11 mouse cellular contexts compared by ENCODE assay signal in genomic region chr1:34040901-34041721, GRCm38 (mm10).
A peak's percentile ranks its signal among the peaks of the same experiment; 100 is the strongest.
DNase-seq lines count a peak whose midpoint lies in the region; ATAC-seq and TF ChIP-seq lines count a peak whose summit lies in the region.
"Had no signal": no experiment of that assay in that cellular context is flagged by ENCODE, and none has a peak within 500 bp of the region (broad histone marks: within the 10 kb centered on the region; RNA-seq: fewer than 3 reads in every experiment).

No protein-coding gene starts in this region.

- H3K36me3 ChIP-seq in kidney, embryonic 16.5 days (ENCODE audit: insufficient read depth, low read length) = no peaks in the 10 kb centered on the region
- H3K36me3 ChIP-seq in C2C12 (ENCODE audit: control insufficient read depth, insufficient read depth) = peaks cover 9% of the 10 kb centered on the region

- no peak overlapping the region for H3K4me3 ChIP-seq in kidney, embryonic 16.5 days (ENCODE audit: low read length)
- H3K4me3 ChIP-seq in C2C12 (ENCODE audit: insufficient read depth, poor library complexity, severe bottlenecking) = no peak overlapping the region

- ATAC-seq in kidney, embryonic 16.5 days (ENCODE audit: low FRiP score, low TSS enrichment) = peak; percentile 72

- H3K9me3 ChIP-seq in kidney, embryonic 16.5 days (ENCODE audit: low read length) = no peaks in the 10 kb centered on the region

- TF ChIP-seq POLR2A in brain, embryonic 14.5 days (IDR thresholded peaks at IDR 0.05; ENCODE audit: borderline replicate concordance, extremely low read depth, insufficient read depth, insufficient read length, poor library complexity, severe bottlenecking) = no peak

- no peak overlapping the region for H3K4me2 ChIP-seq in kidney, embryonic 16.5 days (replicated peaks; ENCODE audit: low read depth, low read length)

- DNase-seq in kidney, adult 11 months = no peak
- peak; percentile 66 for DNase-seq in brain, embryonic 14.5 days (ENCODE audit: low read depth)
- peak; percentile 42 to 59 for DNase-seq in layer of hippocampus, adult 8-10 months (ENCODE audit: low spot score in 2 of 2)
- DNase-seq in liver = no peak
- no peak for DNase-seq in adrenal gland, postnatal 25 days
- DNase-seq in heart, adult 8-10 months (ENCODE audit: low spot score) = no peak
- DNase-seq: cerebellum, postnatal 10 days; gastrocnemius, postnatal 14 days; right cerebral cortex, postnatal 4 days had no signal

- no peak for TF ChIP-seq CTCF in C2C12 (IDR thresholded peaks at IDR 0.05; ENCODE audit: control insufficient read depth, insufficient read depth, insufficient read length)
- peak; percentile 27; the same call in 1 of the 2 replicates for TF ChIP-seq CTCF in brain, embryonic 14.5 days (IDR thresholded peaks at IDR 0.05; ENCODE audit: borderline replicate concordance, extremely low read depth, insufficient read depth, insufficient read length)

- H3K79me3 ChIP-seq in C2C12 (ENCODE audit: low read depth) = peaks cover 55% of the 10 kb centered on the region

- WGBS in kidney, embryonic 16.5 days = 26% methylated on average over 8 of the region's 8 CpGs

- no peak overlapping the region for H3K9ac ChIP-seq in kidney, embryonic 16.5 days (replicated peaks; ENCODE audit: low read length)

- peaks cover 8% of the 10 kb centered on the region for H3K4me1 ChIP-seq in kidney, embryonic 16.5 days (ENCODE audit: insufficient read depth, low read length)

- H3K27ac ChIP-seq in kidney, embryonic 16.5 days (ENCODE audit: low read length) = peak overlapping the region; percentile 5; the same call in 1 of the 2 replicates

- H3ac ChIP-seq in C2C12 (ENCODE audit: control insufficient read depth, insufficient read length, low read depth) = peak overlapping the region; percentile 1

- peaks cover 92% of the 10 kb centered on the region for H3K79me2 ChIP-seq in C2C12 (ENCODE audit: control insufficient read depth, insufficient read depth)

- H3K27me3 ChIP-seq in kidney, embryonic 16.5 days (ENCODE audit: insufficient read depth, low read length) = no peaks in the 10 kb centered on the region
- no peaks in the 10 kb centered on the region for H3K27me3 ChIP-seq in C2C12 (ENCODE audit: control insufficient read depth, insufficient read depth, insufficient read length)

TF ChIP-seq in C2C12, 6 proteins besides CTCF, POLR2A, EP300 and RAD21:
- no peak for TF ChIP-seq FOSL1 (IDR thresholded peaks at IDR 0.05; ENCODE audit: insufficient read depth, low read length, poor library complexity, severe bottlenecking)
- peak; percentile 81 for TF ChIP-seq MYOD1 (IDR thresholded peaks at IDR 0.05; ENCODE audit: control insufficient read depth, insufficient read length, low read depth)
- no peak for TF ChIP-seq MYOG (IDR thresholded peaks at IDR 0.05; ENCODE audit: control insufficient read depth, extremely low read depth, insufficient read length)
- no peak for TF ChIP-seq USF1 (IDR thresholded peaks at IDR 0.05; ENCODE audit: low read depth)
TF ChIP-seq in C2C12: peak in this region for 1.

Comparison
In these comparisons a context has a peak if more than half of its experiments do, and no peak if none do; other contexts are left out.
1. DNase-seq: peak in brain, embryonic 14.5 days (single experiment) and layer of hippocampus, adult 8-10 months (2 of 2); none in kidney, adult 11 months (single experiment), liver (single experiment), adrenal gland, postnatal 25 days (single experiment) and heart, adult 8-10 months (single experiment).